Mouse (Mus musculus): ENCODE measurements around the gene Cd68.
"Not testable (repeated sequence)": the region's sequence is repeated elsewhere in the genome, so short reads cannot be mapped to it uniquely, and the experiment has no call there.

The Cd68 gene

DNA sequence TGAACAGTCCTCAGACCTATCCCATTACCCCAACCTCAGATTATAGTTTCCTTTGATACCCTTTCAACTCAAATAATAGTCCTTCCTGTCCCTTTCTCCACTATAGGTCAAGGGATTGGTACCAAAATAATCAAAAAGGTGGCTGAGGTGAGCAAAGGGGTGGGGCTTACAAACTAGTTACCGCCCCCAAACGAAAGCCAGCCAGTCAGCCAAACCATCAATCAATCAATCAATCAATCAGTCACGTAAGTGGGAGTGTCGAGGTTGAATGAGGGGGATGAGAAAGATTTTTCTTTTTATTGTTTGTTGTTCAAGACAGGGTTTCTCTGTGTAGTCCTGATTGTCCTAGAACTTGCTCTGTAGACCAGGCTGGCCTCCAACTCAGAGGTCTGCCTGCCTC lies 42.9 kb downstream of the Cd68 start:
- no peak for DNase-seq (ENCODE audit: low spot score)

- DNase-seq (ENCODE audit: low spot score), result no peak
Observed at GRCm38 (mm10) chr11:69622406-69622805, 43.5 kb downstream of the Cd68 start.

- DNase-seq (ENCODE audit: low spot score), result no peak
Observed at GRCm38 (mm10) chr11:69621571-69622268, 44.2 kb downstream of the Cd68 start, which contains the start of gene Sat2. Sat2 (plus strand) TSS chr11:69622024.

GRCm38 (mm10) chr11:69620394-69621081 lies 45.4 kb downstream of the Cd68 start:
- DNase-seq (ENCODE audit: low spot score), result no peak

DNA sequence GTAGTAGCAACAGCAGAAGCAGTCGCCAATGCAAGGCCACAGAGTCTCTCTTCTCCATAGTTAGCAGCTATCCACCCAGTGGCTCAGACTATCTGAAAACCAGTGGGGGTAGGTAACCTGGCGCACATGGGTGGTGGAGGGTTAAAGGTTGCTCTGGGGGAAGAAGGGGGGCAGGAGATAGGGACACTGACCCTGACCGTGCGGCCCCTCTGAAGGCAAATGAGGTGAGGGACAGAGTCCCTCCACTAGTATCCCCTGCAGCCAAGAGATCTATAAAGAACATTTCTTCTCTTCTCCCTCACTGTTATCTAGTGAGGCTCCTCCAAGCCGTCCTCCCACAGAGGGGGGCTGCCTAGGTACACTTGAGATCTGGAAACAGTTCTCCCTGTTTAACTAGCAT lies 48.1 kb downstream of the Cd68 start, which contains the start of gene Shbg:
Gene Shbg, minus strand, starts transcription at position 101 of the 400 bp plus-strand sequence.
- DNase-seq (ENCODE audit: low spot score), result no peak

- DNase-seq (ENCODE audit: low spot score), result no peak
Observed at GRCm38 (mm10) chr11:69616781-69617180, 49.2 kb downstream of the Cd68 start.

GRCm38 (mm10) chr11:69614257-69614588 lies 51.7 kb downstream of the Cd68 start:
- DNase-seq (ENCODE audit: low spot score), result not testable (repeated sequence)
